Mouse (Mus musculus): ENCODE measurements around the gene Dpm2. TPM values are rescaled to one million over a fixed set of nuclear protein-coding genes. Genes with fewer than 3 reads are reported as not detected.

Dpm2 gene
- polyA plus RNA-seq, 1 experiment, result 54.8 TPM

- TF ChIP-seq CTCF (IDR thresholded peaks at IDR 0.05; ENCODE audit: control insufficient read depth, insufficient read depth, low read length) (no peak), POLR2A (IDR thresholded peaks at IDR 0.05; ENCODE audit: borderline replicate concordance, control insufficient read depth, low read depth, low read length) (no peak)
- Histone ChIP-seq H3K27ac (ENCODE audit: control insufficient read depth, insufficient read depth, low read depth, low read length, poor library complexity) (no peak overlapping the region), H3K4me1 (ENCODE audit: control insufficient read depth, insufficient read depth, low read length) (no peaks in the 10 kb centered on the region), H3K4me3 (replicated peaks; ENCODE audit: control insufficient read depth, low read depth, low read length) (no peak overlapping the region)
- WGBS, result 84% methylated on average over 3 of the region's 3 CpGs
These were observed 1.7 kb upstream of the Dpm2 start for GRCm38 (mm10) chr2:32568941-32569340.

- H3K4me1 ChIP-seq (ENCODE audit: control insufficient read depth, insufficient read depth, low read length), result no peaks in the 10 kb centered on the region
- TF ChIP-seq POLR2A (IDR thresholded peaks at IDR 0.05; ENCODE audit: borderline replicate concordance, control insufficient read depth, low read depth, low read length) (no peak), CTCF (IDR thresholded peaks at IDR 0.05; ENCODE audit: control insufficient read depth, insufficient read depth, low read length) (no peak)
- no peak overlapping the region for H3K27ac ChIP-seq (ENCODE audit: control insufficient read depth, insufficient read depth, low read depth, low read length, poor library complexity)
- no peak overlapping the region for H3K4me3 ChIP-seq (replicated peaks; ENCODE audit: control insufficient read depth, low read depth, low read length)
- 90% methylated on average over 11 of the region's 11 CpGs for WGBS
These were observed 1.5 kb downstream of the Dpm2 start for GRCm38 (mm10) chr2:32572196-32572595.

GRCm38 (mm10) chr2:32574497-32574896, 3.8 kb downstream of the Dpm2 start, which contains the start of gene Pip5kl1:
Gene Pip5kl1, plus strand, starts transcription at chr2:32574797.
- 80% methylated on average over 6 of the region's 6 CpGs for WGBS
- Histone ChIP-seq H3K27ac (ENCODE audit: control insufficient read depth, insufficient read depth, low read depth, low read length, poor library complexity) (no peak within 1 kb of the TSS), H3K4me1 (ENCODE audit: control insufficient read depth, insufficient read depth, low read length) (no peaks in the 10 kb centered on the region), H3K4me3 (replicated peaks; ENCODE audit: control insufficient read depth, low read depth, low read length) (no peak within 1 kb of the TSS)
- TF ChIP-seq POLR2A (IDR thresholded peaks at IDR 0.05; ENCODE audit: borderline replicate concordance, control insufficient read depth, low read depth, low read length), result no peak
- no peak for TF ChIP-seq CTCF (IDR thresholded peaks at IDR 0.05; ENCODE audit: control insufficient read depth, insufficient read depth, low read length)

GRCm38 (mm10) chr2:32574901-32575585, 4.4 kb downstream of the Dpm2 start:
- 5% methylated on average over 26 of the region's 26 CpGs for WGBS
- H3K4me1 ChIP-seq (ENCODE audit: control insufficient read depth, insufficient read depth, low read length), result no peaks in the 10 kb centered on the region
- H3K4me3 ChIP-seq (replicated peaks; ENCODE audit: control insufficient read depth, low read depth, low read length), result no peak overlapping the region
- no peak overlapping the region for H3K27ac ChIP-seq (ENCODE audit: control insufficient read depth, insufficient read depth, low read depth, low read length, poor library complexity)
- TF ChIP-seq CTCF (IDR thresholded peaks at IDR 0.05; ENCODE audit: control insufficient read depth, insufficient read depth, low read length), result peak; percentile 70
- no peak for TF ChIP-seq POLR2A (IDR thresholded peaks at IDR 0.05; ENCODE audit: borderline replicate concordance, control insufficient read depth, low read depth, low read length)

GRCm38 (mm10) chr2:32575586-32576160, 5.0 kb downstream of the Dpm2 start, which contains the start of gene 9430097D07Rik:
Gene 9430097D07Rik, minus strand, starts transcription at chr2:32575684.
- TF ChIP-seq CTCF (IDR thresholded peaks at IDR 0.05; ENCODE audit: control insufficient read depth, insufficient read depth, low read length), result no peak
- TF ChIP-seq POLR2A (IDR thresholded peaks at IDR 0.05; ENCODE audit: borderline replicate concordance, control insufficient read depth, low read depth, low read length), result no peak
- Histone ChIP-seq H3K4me3 (replicated peaks; ENCODE audit: control insufficient read depth, low read depth, low read length) (no peak within 1 kb of the TSS), H3K4me1 (ENCODE audit: control insufficient read depth, insufficient read depth, low read length) (no peaks in the 10 kb centered on the region), H3K27ac (ENCODE audit: control insufficient read depth, insufficient read depth, low read depth, low read length, poor library complexity) (no peak within 1 kb of the TSS)
- WGBS, result 18% methylated on average over 28 of the region's 28 CpGs

- TF ChIP-seq CTCF (IDR thresholded peaks at IDR 0.05; ENCODE audit: control insufficient read depth, insufficient read depth, low read length) (no peak), POLR2A (IDR thresholded peaks at IDR 0.05; ENCODE audit: borderline replicate concordance, control insufficient read depth, low read depth, low read length) (no peak)
- Histone ChIP-seq H3K4me3 (replicated peaks; ENCODE audit: control insufficient read depth, low read depth, low read length) (no peak overlapping the region), H3K4me1 (ENCODE audit: control insufficient read depth, insufficient read depth, low read length) (no peaks in the 10 kb centered on the region), H3K27ac (ENCODE audit: control insufficient read depth, insufficient read depth, low read depth, low read length, poor library complexity) (no peak overlapping the region)
- WGBS, result 86% methylated on average over 9 of the region's 9 CpGs
These were observed 5.9 kb downstream of the Dpm2 start for GRCm38 (mm10) chr2:32576532-32576931.

GRCm38 (mm10) chr2:32578146-32579046, 7.7 kb downstream of the Dpm2 start:
- Histone ChIP-seq H3K4me3 (replicated peaks; ENCODE audit: control insufficient read depth, low read depth, low read length) (no peak overlapping the region), H3K27ac (ENCODE audit: control insufficient read depth, insufficient read depth, low read depth, low read length, poor library complexity) (no peak overlapping the region), H3K4me1 (ENCODE audit: control insufficient read depth, insufficient read depth, low read length) (no peaks in the 10 kb centered on the region; the same call in 1 of the 2 replicates)
- 51% methylated on average over 26 of the region's 30 CpGs for WGBS
- TF ChIP-seq POLR2A (IDR thresholded peaks at IDR 0.05; ENCODE audit: borderline replicate concordance, control insufficient read depth, low read depth, low read length), result no peak
- TF ChIP-seq CTCF (IDR thresholded peaks at IDR 0.05; ENCODE audit: control insufficient read depth, insufficient read depth, low read length), result no peak

All from bone marrow, adult 2 months (tissue).